Mouse (Mus musculus) lung, adult 2 months (tissue): ENCODE results near the gene Polr3h.

ENCODE experiments used
- CTCF ChIP-seq: fragments of 200-500 bp; IDR thresholded peaks from 2 replicates; pipeline ENCODE4 v1.5.1; 2011; ENCODE audit warnings: mild to moderate bottlenecking, low read length, control low read depth; ENCODE audit not compliant: insufficient read depth
- POLR2A ChIP-seq: fragments of 200-500 bp; IDR thresholded peaks from 2 replicates; pipeline ENCODE4 v1.6.1; 2011; ENCODE audit warnings: low read depth, mild to moderate bottlenecking, control low read depth, low read length, borderline replicate concordance; ENCODE audit errors: extremely low read depth

DNA sequence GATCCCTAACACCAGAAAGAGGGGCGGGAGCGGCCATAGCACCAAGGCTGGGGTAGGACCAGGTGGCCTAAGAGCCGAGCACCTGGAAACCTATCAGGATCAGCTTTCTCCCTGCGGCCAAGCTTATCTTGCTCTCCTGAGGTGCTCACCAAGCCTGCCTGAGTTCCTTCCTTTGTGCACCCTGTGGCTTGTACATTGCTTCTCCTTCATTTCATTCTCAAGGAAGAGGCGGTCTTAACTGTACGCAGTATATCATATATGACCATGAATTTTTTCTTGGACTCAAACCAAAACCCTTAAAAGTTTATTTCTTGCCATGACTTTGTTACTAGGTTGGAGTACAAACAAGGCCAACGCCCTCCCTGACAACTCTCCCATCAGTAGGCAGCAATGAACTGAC lies 61.8 kb downstream of the Polr3h start:
- TF ChIP-seq POLR2A (no peak), CTCF (no peak)
